Mouse (Mus musculus): ENCODE measurements around the gene C1qbp.

C1qbp gene

GRCm38 (mm10) chr11:70977293-70977692 is 5.5 kb downstream of the C1qbp start:
- in situ Hi-C loops (cut with MboI, MseI) = no loop called here

GRCm38 (mm10) chr11:70975193-70975592 is 7.6 kb downstream of the C1qbp start:
- in situ Hi-C loops (cut with MboI, MseI) = no loop called here

- in situ Hi-C loops (cut with MboI, MseI) = no loop called here
Observed at GRCm38 (mm10) chr11:70973947-70974346, 8.9 kb downstream of the C1qbp start.

GRCm38 (mm10) chr11:70972586-70972985 is 10.2 kb downstream of the C1qbp start:
- in situ Hi-C loops (cut with MboI, MseI) = no loop called here

- in situ Hi-C loops (cut with MboI, MseI) = no loop called here
Observed at GRCm38 (mm10) chr11:70970560-70971540, 12.0 kb downstream of the C1qbp start.

GRCm38 (mm10) chr11:70969821-70970559 is 12.8 kb downstream of the C1qbp start, which contains the start of the genes Nup88 and Rpain:
Nup88 (minus strand) TSS chr11:70969973.
Rpain (plus strand) TSS chr11:70970213.
- in situ Hi-C loops (cut with MboI, MseI) = no loop called here

- in situ Hi-C loops (cut with MboI, MseI) = no loop called here
Observed at GRCm38 (mm10) chr11:70969271-70969794, 13.5 kb downstream of the C1qbp start.

- in situ Hi-C loops (cut with MboI, MseI) = no loop called here
Observed at GRCm38 (mm10) chr11:70964222-70964907, 18.5 kb downstream of the C1qbp start.

- in situ Hi-C loops (cut with MboI, MseI) = no loop called here
Observed at GRCm38 (mm10) chr11:70960786-70961554, 21.9 kb downstream of the C1qbp start.

GRCm38 (mm10) chr11:70954711-70955110 is 28.1 kb downstream of the C1qbp start:
- in situ Hi-C loops (cut with MboI, MseI) = no loop called here

- in situ Hi-C loops (cut with MboI, MseI) = no loop called here
Observed at GRCm38 (mm10) chr11:70944935-70945817, 37.6 kb downstream of the C1qbp start.

- in situ Hi-C loops (cut with MboI, MseI) = no loop called here
Observed at GRCm38 (mm10) chr11:70943651-70944050, 39.2 kb downstream of the C1qbp start.

- in situ Hi-C loops (cut with MboI, MseI) = no loop called here
Observed at GRCm38 (mm10) chr11:70942596-70942995, 40.2 kb downstream of the C1qbp start.

- in situ Hi-C loops (cut with MboI, MseI) = no loop called here
Observed at GRCm38 (mm10) chr11:70935316-70935715, 47.5 kb downstream of the C1qbp start.

- in situ Hi-C loops (cut with MboI, MseI) = no loop called here
Observed at GRCm38 (mm10) chr11:70931461-70931860, 51.4 kb downstream of the C1qbp start.

All from T-helper 2 cell (primary cell).